Mouse (Mus musculus) intestine, embryonic 15.5 days (tissue): ENCODE data around the gene Dgkg. TPM values are rescaled to one million over a fixed set of nuclear protein-coding genes. Genes with fewer than 3 reads are reported as not detected.

Experiments
- ATAC-seq: fragments of 200-750 bp; cut with Nextera tagmentation; 2 replicates; pipeline ENCODE4 v1.8.0; 2017; ENCODE audit warnings: moderate TSS enrichment, moderate library complexity
- H3K27ac ChIP-seq: fragments of 300-500 bp; sonication (generic); 2 replicates; pipeline ENCODE4 v1.5.1; 2015; ENCODE audit warnings: mild to moderate bottlenecking, inconsistent platforms
- H3K27me3 ChIP-seq: fragments of 300-500 bp; sonication (generic); replicated peaks from 2 replicates; pipeline ENCODE4 v1.6.1; 2015; ENCODE audit warnings: inconsistent platforms
- H3K36me3 ChIP-seq: fragments of 300-500 bp; sonication (generic); 2 replicates; pipeline ENCODE4 v1.6.1; 2015; ENCODE audit warnings: inconsistent platforms
- H3K4me1 ChIP-seq: fragments of 300-500 bp; sonication (generic); replicated peaks from 2 replicates; pipeline ENCODE4 v1.6.1; 2015; ENCODE audit warnings: inconsistent platforms
- H3K4me2 ChIP-seq: fragments of 300-500 bp; sonication (generic); replicated peaks from 2 replicates; pipeline ENCODE4 v1.6.1; 2015; ENCODE audit warnings: mild to moderate bottlenecking, inconsistent platforms
- H3K4me3 ChIP-seq: fragments of 300-500 bp; sonication (generic); replicated peaks from 2 replicates; pipeline ENCODE4 v1.5.1; 2015; ENCODE audit warnings: inconsistent platforms
- H3K9ac ChIP-seq: fragments of 300-500 bp; sonication (generic); 2 replicates; pipeline ENCODE4 v1.6.1; 2015; ENCODE audit warnings: inconsistent platforms
- H3K9me3 ChIP-seq: fragments of 300-500 bp; sonication (generic); 2 replicates; pipeline ENCODE4 v1.6.1; 2016; ENCODE audit warnings: inconsistent platforms
- WGBS: fragments of 180-500 bp; shearing (Covaris S2); methylation state at CpG from one replicate; pipeline ENCODE4 v1.1.7; 2015; 5-methylcytosine and 5-hydroxymethylcytosine counted together
- polyA plus RNA-seq: library from polyadenylated mRNA; unstranded; fragments of >200 nt; fragmentation: Nextera tagmentation; extraction: Ambion mirVana; gene quantifications from 2 replicates; pipeline ENCODE4 v1.2.1, GENCODE M21; 2015

The Dgkg gene
- polyA plus RNA-seq, 1 experiment from 2014 or later: 3.8 TPM

DNA sequence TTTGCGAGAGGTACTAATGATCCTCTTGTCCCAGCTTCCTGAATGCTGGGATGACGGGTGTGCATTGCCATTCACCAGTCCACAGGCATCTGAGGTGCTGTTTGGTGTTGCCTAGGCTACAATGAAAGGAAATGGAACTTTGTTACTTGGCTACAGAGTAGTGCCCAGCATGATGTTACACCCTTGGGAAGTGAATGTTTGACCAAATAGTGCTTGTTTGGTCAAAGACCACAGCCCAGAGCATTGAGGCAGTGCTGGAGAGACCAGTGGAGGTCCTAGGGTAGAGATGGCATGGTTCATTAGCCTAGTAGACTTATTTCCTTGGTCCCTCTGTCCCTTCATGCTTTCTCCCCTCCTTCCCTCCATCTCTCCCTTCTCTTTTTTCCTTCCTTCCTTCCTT is 73.6 kb downstream of the Dgkg start:
- Histone ChIP-seq H3K4me1 (no peaks in the 10 kb centered on the region), H3K27me3 (no peaks in the 10 kb centered on the region), H3K4me3 (no peak overlapping the region), H3K4me2 (no peak overlapping the region), H3K36me3 (no peaks in the 10 kb centered on the region), H3K9ac (no peak overlapping the region), H3K27ac (no peak overlapping the region), H3K9me3 (no peaks in the 10 kb centered on the region)
- WGBS: 74% methylated on average over 2 of the region's 2 CpGs
- no peak for ATAC-seq

DNA sequence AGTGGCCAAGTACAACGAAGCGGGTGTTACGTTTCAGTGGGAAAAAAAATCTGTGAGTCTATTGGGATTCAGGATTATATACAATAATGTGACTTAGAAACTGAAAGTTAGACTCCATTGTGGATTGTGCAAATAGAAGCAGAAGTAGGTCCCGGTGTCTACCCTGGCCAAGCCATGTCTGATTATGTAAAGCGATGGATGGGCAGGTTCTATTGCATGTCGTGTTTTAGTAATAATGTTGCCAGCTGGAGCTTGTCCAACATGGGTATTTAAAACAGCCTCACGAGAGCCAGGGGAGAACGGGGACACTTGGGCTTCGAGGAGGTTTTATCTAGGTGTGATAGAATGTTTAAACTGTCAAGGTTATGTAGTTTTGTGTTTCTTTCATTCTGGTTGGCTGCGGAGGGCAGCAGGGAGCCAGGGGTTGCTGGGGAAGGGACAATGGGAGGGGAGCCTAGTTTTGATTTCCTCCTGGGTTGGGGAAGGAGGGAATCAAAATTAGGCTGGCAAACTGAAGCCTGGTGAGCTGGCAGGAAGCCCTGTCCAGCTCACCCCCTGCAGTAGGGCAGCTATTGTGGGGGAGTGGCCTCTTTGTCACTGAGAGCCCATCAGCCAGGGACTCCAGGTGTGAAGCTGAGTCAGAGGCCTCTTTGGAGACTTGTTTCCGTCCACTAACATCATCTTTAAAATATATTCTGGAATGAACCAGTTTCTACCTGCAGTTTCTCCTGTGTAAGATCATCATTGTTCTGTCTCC is 74.7 kb downstream of the Dgkg start:
- Histone ChIP-seq H3K9me3 (no peaks in the 10 kb centered on the region), H3K27ac (no peak overlapping the region), H3K4me3 (no peak overlapping the region), H3K4me2 (no peak overlapping the region), H3K36me3 (no peaks in the 10 kb centered on the region), H3K4me1 (no peaks in the 10 kb centered on the region), H3K9ac (no peak overlapping the region), H3K27me3 (no peaks in the 10 kb centered on the region)
- WGBS: 60% methylated on average over 11 of the region's 11 CpGs
- no peak for ATAC-seq

DNA sequence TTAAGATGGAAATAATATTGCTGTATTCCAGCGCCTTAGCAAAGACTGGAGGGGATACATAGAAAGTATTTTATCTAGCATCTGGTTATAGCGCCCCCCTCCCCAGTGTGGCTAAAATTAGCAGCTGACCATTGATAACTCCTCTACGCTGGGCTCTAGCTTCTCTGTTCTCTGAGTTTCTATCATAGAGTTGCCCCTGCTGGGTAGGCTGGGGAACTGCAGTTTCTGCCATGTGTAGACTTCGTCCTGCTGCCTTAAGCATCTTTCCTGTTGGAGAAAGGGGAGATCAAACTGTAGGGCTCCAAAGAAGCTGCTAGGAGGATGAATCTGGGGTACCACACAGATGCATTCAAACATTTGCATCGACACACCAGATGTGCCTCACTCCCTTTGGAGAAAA is 76.9 kb downstream of the Dgkg start:
- no peak for ATAC-seq
- 42% methylated on average over 5 of the region's 5 CpGs for WGBS
- Histone ChIP-seq H3K4me3 (no peak overlapping the region), H3K4me2 (no peak overlapping the region), H3K27ac (no peak overlapping the region), H3K4me1 (no peaks in the 10 kb centered on the region), H3K9me3 (no peaks in the 10 kb centered on the region), H3K27me3 (no peaks in the 10 kb centered on the region), H3K9ac (no peak overlapping the region), H3K36me3 (no peaks in the 10 kb centered on the region)

DNA sequence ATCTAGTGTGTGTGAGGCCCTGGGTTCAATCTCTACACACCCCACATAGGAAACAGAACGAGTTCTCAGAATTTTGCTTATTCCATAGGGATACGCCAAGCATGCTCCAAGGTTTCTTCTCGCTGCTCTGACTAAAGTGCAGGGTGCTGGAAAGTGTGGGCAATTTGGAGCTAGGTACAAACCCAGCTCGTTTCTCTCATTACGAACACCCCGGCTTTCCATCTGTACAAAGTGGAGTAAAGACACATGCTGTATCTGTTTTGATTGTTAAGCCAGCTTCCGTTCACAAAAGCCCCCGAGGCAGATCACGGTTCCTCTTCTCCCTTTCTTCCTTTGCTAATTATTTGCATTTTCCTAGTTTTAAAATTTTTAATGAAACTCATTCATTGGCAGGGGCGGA is 78.1 kb downstream of the Dgkg start:
- H3K27ac ChIP-seq: no peak overlapping the region
- WGBS: 92% methylated on average over 10 of the region's 10 CpGs
- no peak overlapping the region for H3K4me3 ChIP-seq
- H3K27me3 ChIP-seq: no peaks in the 10 kb centered on the region
- H3K36me3 ChIP-seq: no peaks in the 10 kb centered on the region
- H3K4me2 ChIP-seq: no peak overlapping the region
- H3K4me1 ChIP-seq: no peaks in the 10 kb centered on the region
- H3K9ac ChIP-seq: no peak overlapping the region
- no peaks in the 10 kb centered on the region for H3K9me3 ChIP-seq
- ATAC-seq: no peak

DNA sequence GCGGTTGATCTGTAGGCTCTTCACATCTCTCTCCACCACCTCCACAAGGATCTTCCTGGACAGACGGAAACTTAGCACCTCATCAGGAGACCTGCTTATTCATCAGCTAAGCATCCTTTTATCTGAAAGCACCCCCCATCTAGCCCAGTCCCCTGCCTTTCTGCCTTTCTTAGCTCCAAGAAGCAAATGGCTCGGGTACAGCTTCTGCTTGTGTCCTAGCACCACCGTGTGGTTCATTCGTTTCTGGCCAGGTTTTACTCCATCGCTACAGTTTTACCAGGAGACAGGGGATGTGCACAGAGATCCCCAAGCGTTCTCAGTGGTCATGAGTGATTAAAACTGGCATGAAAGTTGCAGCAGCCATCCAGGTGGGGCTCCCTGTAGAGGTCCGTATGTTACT is 79.4 kb downstream of the Dgkg start:
- no peak overlapping the region for H3K27ac ChIP-seq
- no peaks in the 10 kb centered on the region for H3K4me1 ChIP-seq
- WGBS: 45% methylated on average over 8 of the region's 8 CpGs
- H3K27me3 ChIP-seq: no peaks in the 10 kb centered on the region
- no peak overlapping the region for H3K9ac ChIP-seq
- no peaks in the 10 kb centered on the region for H3K9me3 ChIP-seq
- no peak for ATAC-seq
- H3K4me3 ChIP-seq: no peak overlapping the region
- H3K36me3 ChIP-seq: no peaks in the 10 kb centered on the region
- no peak overlapping the region for H3K4me2 ChIP-seq

DNA sequence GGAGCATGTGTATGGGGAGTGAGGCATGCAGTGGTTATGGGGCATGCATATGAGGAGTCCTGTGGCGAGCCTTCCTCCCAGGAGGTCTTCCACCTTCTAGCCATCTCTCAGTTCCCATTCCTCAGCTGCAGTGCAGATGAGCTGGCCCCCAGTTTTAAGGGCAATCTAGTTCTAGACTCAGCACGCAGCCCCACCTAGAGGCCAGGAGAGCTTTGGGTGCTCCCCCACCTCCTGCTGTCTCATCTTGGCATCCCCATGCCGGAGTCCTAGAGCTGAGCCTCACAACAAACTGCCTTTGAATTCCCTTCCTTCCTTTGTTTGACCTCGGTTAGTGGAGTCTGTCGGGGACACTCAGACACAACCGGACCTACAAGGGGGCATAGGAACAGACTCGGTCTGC is 82.9 kb downstream of the Dgkg start:
- Histone ChIP-seq H3K4me2 (no peak overlapping the region), H3K27me3 (no peaks in the 10 kb centered on the region), H3K36me3 (no peaks in the 10 kb centered on the region), H3K27ac (no peak overlapping the region), H3K4me1 (no peaks in the 10 kb centered on the region), H3K9me3 (no peaks in the 10 kb centered on the region), H3K4me3 (no peak overlapping the region), H3K9ac (no peak overlapping the region)
- ATAC-seq: no peak
- WGBS: 76% methylated on average over 7 of the region's 7 CpGs

DNA sequence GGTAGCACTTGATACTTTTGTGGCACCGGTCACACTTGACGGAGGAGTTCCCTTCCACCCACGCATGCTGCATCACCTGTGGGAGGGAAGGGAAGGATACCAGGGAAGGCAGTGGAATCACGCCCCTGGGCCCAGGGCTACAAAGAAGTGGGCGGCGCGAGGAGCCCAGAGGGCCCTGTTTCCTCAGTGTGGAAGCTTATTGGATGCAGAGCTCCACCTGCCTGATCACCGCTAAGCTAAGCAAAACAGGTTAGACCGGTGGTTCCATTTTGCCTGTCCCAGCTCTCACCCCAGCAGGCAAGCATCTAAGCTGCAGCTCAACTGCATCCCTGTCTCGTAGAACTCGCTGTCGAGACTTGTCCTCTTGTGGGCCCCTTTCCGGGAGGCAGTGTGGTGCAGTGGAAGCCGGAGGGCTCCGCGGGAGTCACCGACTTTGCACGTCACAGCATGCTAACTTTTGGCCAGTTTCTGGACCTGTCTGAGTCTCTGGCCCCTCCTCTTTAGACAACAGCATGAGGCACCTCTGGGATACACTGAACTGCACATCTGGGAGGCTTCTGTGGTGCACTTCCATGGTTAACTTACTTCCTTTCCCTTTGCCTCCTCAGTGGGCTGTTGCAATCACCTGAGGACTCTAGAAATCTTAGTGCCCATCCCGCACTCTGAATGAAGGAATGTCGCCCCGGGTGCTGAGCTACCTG is 84.2 kb downstream of the Dgkg start:
- H3K27me3 ChIP-seq: no peaks in the 10 kb centered on the region
- no peaks in the 10 kb centered on the region for H3K36me3 ChIP-seq
- H3K4me2 ChIP-seq: peak overlapping the region; percentile 51
- H3K4me3 ChIP-seq: no peak overlapping the region
- H3K4me1 ChIP-seq: no peaks in the 10 kb centered on the region
- no peak overlapping the region for H3K27ac ChIP-seq
- 26% methylated on average over 21 of the region's 21 CpGs for WGBS
- H3K9me3 ChIP-seq: no peaks in the 10 kb centered on the region
- no peak overlapping the region for H3K9ac ChIP-seq
- ATAC-seq: peak; percentile 97

DNA sequence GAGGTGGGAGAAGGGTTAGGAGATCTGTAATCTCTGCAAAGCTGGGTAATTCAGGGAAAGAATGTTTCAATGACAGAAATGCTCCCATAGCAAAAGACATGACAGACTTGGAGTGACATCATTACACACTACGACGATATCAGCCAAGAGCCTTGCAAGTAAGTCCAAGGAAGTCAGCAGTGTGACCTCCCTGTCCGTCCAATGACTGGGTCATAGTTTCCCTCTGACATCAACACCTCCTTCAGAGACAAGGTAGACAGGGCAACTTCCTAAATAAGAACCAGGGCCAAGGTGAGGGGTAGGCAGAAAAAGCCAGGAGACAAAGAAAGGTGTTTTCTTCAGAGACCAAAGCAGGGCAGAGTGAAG is 92.1 kb downstream of the Dgkg start:
- Histone ChIP-seq H3K4me3 (no peak overlapping the region), H3K36me3 (no peaks in the 10 kb centered on the region), H3K4me1 (no peaks in the 10 kb centered on the region), H3K27ac (no peak overlapping the region), H3K4me2 (no peak overlapping the region), H3K27me3 (no peaks in the 10 kb centered on the region), H3K9me3 (no peaks in the 10 kb centered on the region), H3K9ac (no peak overlapping the region)
- ATAC-seq: 0 out of 2 replicates have a peak, but pooled peaks have one; percentile 15
- WGBS: 79% methylated on average over 3 of the region's 3 CpGs

DNA sequence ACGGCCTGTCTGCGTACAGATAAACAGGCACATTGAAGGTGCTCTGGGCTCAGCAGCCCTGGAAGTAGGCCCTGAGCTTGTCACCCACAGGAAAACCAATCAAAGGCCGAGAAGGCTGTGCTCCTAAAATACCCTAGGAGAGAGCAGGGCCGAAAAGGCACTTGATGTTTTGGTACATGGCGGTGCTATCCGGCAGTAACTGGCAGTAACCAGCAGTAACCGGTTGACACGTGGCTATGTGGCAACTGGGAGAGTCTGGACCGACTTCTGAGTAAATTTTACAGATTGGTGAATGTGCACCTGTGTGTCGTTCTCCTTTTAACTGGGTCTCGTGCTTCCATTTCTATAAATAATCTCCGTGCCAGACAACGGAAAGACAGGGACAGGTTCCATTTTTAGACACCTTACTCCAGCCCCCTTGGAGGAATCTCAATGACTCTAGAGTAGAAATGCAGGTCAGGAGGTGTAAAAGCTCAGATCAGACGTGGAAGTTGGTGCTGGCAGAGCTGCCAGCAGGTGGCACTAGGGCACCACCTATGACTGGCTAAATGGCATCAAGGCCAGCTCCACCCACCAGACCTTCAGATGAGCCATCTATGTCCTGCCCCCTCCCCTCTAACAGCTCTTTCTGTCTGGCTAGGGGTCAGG is 92.6 kb downstream of the Dgkg start:
- Histone ChIP-seq H3K4me1 (no peaks in the 10 kb centered on the region), H3K36me3 (no peaks in the 10 kb centered on the region), H3K9me3 (no peaks in the 10 kb centered on the region), H3K27me3 (no peaks in the 10 kb centered on the region), H3K4me3 (no peak overlapping the region), H3K4me2 (no peak overlapping the region), H3K27ac (no peak overlapping the region), H3K9ac (no peak overlapping the region)
- ATAC-seq: peak; percentile 65; the same call in 1 of the 2 replicates
- WGBS: 51% methylated on average over 14 of the region's 14 CpGs

DNA sequence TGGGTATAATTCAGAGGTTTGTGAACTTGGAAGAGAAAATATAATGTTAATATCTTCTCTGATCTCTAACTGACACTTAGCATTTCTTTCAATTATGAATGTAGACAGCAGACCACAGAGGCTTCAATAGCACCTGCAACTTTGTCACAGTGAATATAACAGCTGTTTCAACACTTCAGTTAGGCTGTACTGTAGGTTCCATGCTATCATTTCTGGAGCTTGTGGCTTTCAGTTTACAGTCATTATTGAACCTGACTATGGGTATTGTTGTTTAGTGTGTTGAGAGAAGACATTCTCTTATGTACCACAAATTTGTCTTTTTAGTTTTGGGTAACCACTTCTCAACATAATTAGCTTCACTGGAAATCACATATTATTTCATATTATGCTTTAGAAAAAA is 93.4 kb downstream of the Dgkg start:
- Histone ChIP-seq H3K4me3 (no peak overlapping the region), H3K4me2 (no peak overlapping the region), H3K4me1 (no peaks in the 10 kb centered on the region), H3K9ac (no peak overlapping the region), H3K27ac (no peak overlapping the region), H3K9me3 (no peaks in the 10 kb centered on the region), H3K27me3 (no peaks in the 10 kb centered on the region), H3K36me3 (no peaks in the 10 kb centered on the region)
- no peak for ATAC-seq

DNA sequence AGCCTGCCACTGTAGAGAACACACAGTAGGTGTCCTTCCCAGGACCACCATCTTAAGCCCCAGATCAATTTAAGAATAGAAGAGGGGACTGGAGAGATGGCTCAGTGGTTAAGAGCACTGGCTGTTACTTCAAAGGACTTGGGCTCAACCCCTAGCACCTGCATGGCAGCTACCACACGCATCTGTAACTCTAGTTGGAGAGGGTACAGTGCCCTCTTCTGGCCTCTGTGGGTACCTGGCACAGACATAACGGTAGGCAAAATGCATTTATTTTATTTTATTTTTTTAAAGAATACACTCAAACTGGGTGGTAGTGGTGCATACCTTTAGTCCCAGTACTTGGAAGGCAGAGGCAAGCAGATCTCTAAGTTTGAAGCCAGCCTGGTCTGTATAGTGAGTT is 102.0 kb downstream of the Dgkg start:
- H3K9ac ChIP-seq: no peak overlapping the region
- no peak overlapping the region for H3K27ac ChIP-seq
- H3K27me3 ChIP-seq: no peaks in the 10 kb centered on the region
- ATAC-seq: no peak
- H3K4me3 ChIP-seq: no peak overlapping the region
- H3K36me3 ChIP-seq: no peaks in the 10 kb centered on the region
- no peaks in the 10 kb centered on the region for H3K9me3 ChIP-seq
- WGBS: 63% methylated on average over 2 of the region's 2 CpGs
- H3K4me1 ChIP-seq: peaks cover 9% of the 10 kb centered on the region; the same call in 1 of the 2 replicates
- H3K4me2 ChIP-seq: no peak overlapping the region

DNA sequence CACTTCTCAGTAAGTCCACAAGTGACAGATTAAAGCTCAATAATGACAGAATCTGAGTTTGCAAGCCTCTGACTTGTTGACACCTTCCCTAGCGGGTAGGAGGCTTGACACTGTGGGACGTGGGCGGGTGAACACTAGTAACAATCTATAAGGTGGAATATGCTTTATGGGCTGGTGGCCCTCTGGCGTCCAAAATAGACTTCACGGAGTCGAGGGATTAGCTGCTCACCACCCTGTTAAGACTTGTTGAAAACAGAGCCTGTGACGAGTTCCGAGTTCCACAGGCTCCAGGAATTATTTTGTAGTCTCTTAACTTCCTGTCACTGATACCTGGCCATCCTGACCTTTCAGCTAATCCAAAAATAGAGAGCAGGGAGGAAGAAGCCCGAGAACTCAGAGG is 104.7 kb downstream of the Dgkg start:
- H3K4me2 ChIP-seq: no peak overlapping the region
- H3K27ac ChIP-seq: no peak overlapping the region
- WGBS: 67% methylated on average over 9 of the region's 9 CpGs
- H3K9me3 ChIP-seq: no peaks in the 10 kb centered on the region
- H3K4me1 ChIP-seq: peaks cover 24% of the 10 kb centered on the region
- no peak for ATAC-seq
- no peak overlapping the region for H3K4me3 ChIP-seq
- H3K9ac ChIP-seq: no peak overlapping the region
- no peaks in the 10 kb centered on the region for H3K36me3 ChIP-seq
- no peaks in the 10 kb centered on the region for H3K27me3 ChIP-seq
